Comparison of ENCODE assay signal across 10 mouse cellular contexts in genomic region chr3:88226101-88226845, GRCm38 (mm10). TPM values are rescaled to one million over a fixed set of nuclear protein-coding genes. Genes with fewer than 3 reads are reported as not detected.
DNase-seq lines count a peak whose midpoint lies in the region; ATAC-seq and TF ChIP-seq lines count a peak whose summit lies in the region.
"Had no signal": no experiment of that assay in that cellular context is flagged by ENCODE, and none has a peak within 500 bp of the region (broad histone marks: within the 10 kb centered on the region; RNA-seq: fewer than 3 reads in every experiment).

No protein-coding gene starts in this region.

- H3K27me3 ChIP-seq in cerebellum, adult 2 months (ENCODE audit: control insufficient read depth, insufficient read depth, low read length): no peaks in the 10 kb centered on the region
- peaks cover 98% of the 10 kb centered on the region for H3K27me3 ChIP-seq in hindbrain, embryonic 10.5 days (ENCODE audit: insufficient read depth, poor library complexity, severe bottlenecking)
- H3K27me3 ChIP-seq in heart, embryonic 11.5 days (ENCODE audit: control insufficient read depth, insufficient read depth, low read length): peaks cover 63% of the 10 kb centered on the region

- TF ChIP-seq POLR2A in cerebellum, adult 2 months (IDR thresholded peaks at IDR 0.05; ENCODE audit: borderline replicate concordance, insufficient read depth, low read length): peak; percentile 43; the same call in 1 of the 2 replicates

- no peak overlapping the region for H3K4me2 ChIP-seq in heart, embryonic 11.5 days

- peaks cover 81% of the 10 kb centered on the region for H3K4me1 ChIP-seq in cerebellum, adult 2 months (ENCODE audit: control insufficient read depth, insufficient read depth, low read length)
- peaks cover 74% of the 10 kb centered on the region for H3K4me1 ChIP-seq in hindbrain, embryonic 10.5 days (replicated peaks)
- no peaks in the 10 kb centered on the region for H3K4me1 ChIP-seq in heart, embryonic 11.5 days (ENCODE audit: control insufficient read depth, insufficient read depth, low read length)

- no peak for TF ChIP-seq CTCF in cerebellum, adult 2 months (IDR thresholded peaks at IDR 0.05; ENCODE audit: borderline replicate concordance, insufficient read depth, low read depth, low read length)

- H3K36me3 ChIP-seq in hindbrain, embryonic 10.5 days: peaks cover 27% of the 10 kb centered on the region; the same call in 1 of the 2 replicates
- H3K36me3 ChIP-seq in heart, embryonic 11.5 days (ENCODE audit: control insufficient read depth, insufficient read depth, low read length): no peaks in the 10 kb centered on the region

- no peak overlapping the region for H3K4me3 ChIP-seq in cerebellum, adult 2 months (replicated peaks; ENCODE audit: insufficient read depth, low read depth, low read length)
- H3K4me3 ChIP-seq in hindbrain, embryonic 10.5 days: no peak overlapping the region
- H3K4me3 ChIP-seq in heart, embryonic 11.5 days (ENCODE audit: low read depth, low read length): no peak overlapping the region
- H3K4me3 ChIP-seq: gastrocnemius, adult 2 months had no signal

- H3K27ac ChIP-seq in cerebellum, adult 2 months (ENCODE audit: insufficient read depth, low read length): peak overlapping the region; percentile 87
- peak overlapping the region; percentile 69 for H3K27ac ChIP-seq in hindbrain, embryonic 10.5 days
- no peak overlapping the region for H3K27ac ChIP-seq in heart, embryonic 11.5 days (ENCODE audit: low read depth, low read length)
- H3K27ac ChIP-seq: gastrocnemius, adult 2 months had no signal

- no peak overlapping the region for H3K9ac ChIP-seq in heart, embryonic 11.5 days (ENCODE audit: low read depth, low read length)

- 16% methylated on average over 10 of the region's 10 CpGs for WGBS in cerebellum, adult 2 months
- 89% methylated on average over 10 of the region's 10 CpGs for WGBS in hindbrain, embryonic 10.5 days
- 85% methylated on average over 10 of the region's 10 CpGs for WGBS in heart, embryonic 11.5 days (ENCODE audit: insufficient replicate concordance)

- no peaks in the 10 kb centered on the region for H3K9me3 ChIP-seq in hindbrain, embryonic 10.5 days
- H3K9me3 ChIP-seq in heart, embryonic 11.5 days (replicated peaks; ENCODE audit: control insufficient read depth, low read length): no peaks in the 10 kb centered on the region

- ATAC-seq in heart, embryonic 11.5 days (replicated peaks; ENCODE audit: insufficient number of reproducible peaks, low FRiP score, low TSS enrichment): no peak
- ATAC-seq: intestine, embryonic 16.5 days had no signal

- intact Hi-C loops in left cerebral cortex, postnatal 4 days (cut with DNase I): no loop called here

- peak; percentile 56 for DNase-seq in Muller cell, postnatal 12 days (ENCODE audit: inconsistent ontology term)
- peak; percentile 91 to 96 for DNase-seq in cerebellum, adult 2 months
- no peak for DNase-seq in hindbrain, embryonic 10.5 days (ENCODE audit: low spot score)
- DNase-seq in left cerebral cortex, postnatal 4 days: peak; percentile 95
- DNase-seq in embryo, embryonic 10.5 days (ENCODE audit: low spot score): no peak
- no peak for DNase-seq in MN1 (ENCODE audit: low spot score)
- no peak for DNase-seq in gastrocnemius, postnatal 10 days
- DNase-seq: gastrocnemius, adult 2 months had no signal

RNA-seq across cellular contexts. Expression of gene Rhbg, which starts 28.2 kb away (rescaled TPM):
- polyA plus RNA-seq in cerebellum, adult 2 months (2012; rRNA removed): 0.08 and 0.17 TPM in 2 replicates
- not detected in 2 replicates for polyA plus RNA-seq in hindbrain, embryonic 10.5 days (2016; fragmentation: Nextera tagmentation; extraction: Ambion mirVana)
- total RNA-seq in left cerebral cortex, postnatal 4 days (2021): 1 to 10 TPM in 1 of 2 experiments, under 1 TPM in 1; 0.46 to 1.4 TPM
- polyA plus RNA-seq in heart, embryonic 11.5 days (2014; fragmentation: Nextera tagmentation; extraction: Ambion mirVana): 0.10 TPM in 1 of 2 replicates, not detected in the other
- total RNA-seq in gastrocnemius, postnatal 10 days (2021): not detected
- total RNA-seq: gastrocnemius, adult 2 months had no signal

Comparison
In these comparisons a context has a peak if more than half of its experiments do, and no peak if none do; other contexts are left out.
1. DNase-seq: peak in Muller cell, postnatal 12 days (single experiment), cerebellum, adult 2 months (2 of 2) and left cerebral cortex, postnatal 4 days (single experiment); none in hindbrain, embryonic 10.5 days (single experiment), embryo, embryonic 10.5 days (single experiment), MN1 (single experiment) and gastrocnemius, postnatal 10 days (single experiment).